Mouse (Mus musculus) lung, adult 2 months (tissue): ENCODE data around the gene Dgka.

Source experiments
- CTCF ChIP-seq: fragments of 200-500 bp; IDR thresholded peaks from 2 replicates; pipeline ENCODE4 v1.5.1; 2011; ENCODE audit warnings: mild to moderate bottlenecking, low read length, control low read depth; ENCODE audit not compliant: insufficient read depth
- POLR2A ChIP-seq: fragments of 200-500 bp; IDR thresholded peaks from 2 replicates; pipeline ENCODE4 v1.6.1; 2011; ENCODE audit warnings: low read depth, mild to moderate bottlenecking, control low read depth, low read length, borderline replicate concordance; ENCODE audit errors: extremely low read depth

DNA sequence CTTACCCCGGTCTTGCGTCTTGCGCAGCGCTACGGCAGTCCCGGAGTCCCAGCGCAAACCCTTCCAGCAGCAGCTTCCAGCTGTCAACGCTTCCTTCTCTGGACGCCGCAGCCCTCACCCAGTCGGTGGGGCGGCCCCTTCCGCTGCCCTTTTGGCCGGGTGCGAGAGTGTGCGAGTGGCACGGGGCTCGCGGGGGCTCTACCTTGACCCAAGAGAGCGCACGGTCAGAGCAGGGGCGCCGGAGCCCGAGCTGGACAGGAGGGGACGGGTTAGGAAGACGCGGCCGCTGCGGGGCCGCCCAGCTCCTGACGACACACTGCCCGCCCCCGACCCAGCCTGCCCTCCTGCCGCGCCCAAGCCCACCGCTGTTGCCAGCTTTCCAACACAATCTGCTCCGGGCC, 864 bp downstream of the Dgka start:
- TF ChIP-seq POLR2A (peak; percentile 59), CTCF (no peak)
